Mouse (Mus musculus) CH12.LX (cell line): Measurements from ENCODE around the gene Samd13.

Source experiments
- CTCF ChIP-seq, 2 experiments: IDR thresholded peaks in 1 of 2; conservative IDR thresholded peaks in 1 of 2; 2 replicates each; pipeline ENCODE4 v1.5.1; 2011 to 2012; ENCODE audit warnings: low read depth in 2 of 2, low read length in 2 of 2, improper control_type of control experiment in 1 of 2, inconsistent platforms in 1 of 2, mild to moderate bottlenecking in 1 of 2, moderate library complexity in 1 of 2
- E2F4 ChIP-seq: IDR thresholded peaks from 2 replicates; pipeline ENCODE4 v1.6.1; 2011; ENCODE audit warnings: low read depth, low read length, improper control_type of control experiment; ENCODE audit not compliant: insufficient replicate concordance
- EP300 ChIP-seq: IDR thresholded peaks from 2 replicates; pipeline ENCODE4 v1.6.1; 2011; ENCODE audit warnings: low read length, improper control_type of control experiment
- MAFK ChIP-seq: IDR thresholded peaks from 2 replicates; pipeline ENCODE4 v1.6.1; 2011; ENCODE audit warnings: low read length, improper control_type of control experiment; ENCODE audit not compliant: insufficient replicate concordance
- MXI1 ChIP-seq: IDR thresholded peaks from 2 replicates; pipeline ENCODE4 v1.6.1; 2011; ENCODE audit warnings: mild to moderate bottlenecking, low read depth, low read length, improper control_type of control experiment
- POLR2A ChIP-seq: IDR thresholded peaks from 2 replicates; pipeline ENCODE4 v1.6.1; 2011; ENCODE audit warnings: low read depth, mild to moderate bottlenecking, improper control_type of control experiment, low read length
- TBP ChIP-seq: conservative IDR thresholded peaks from 2 replicates; pipeline ENCODE4 v1.6.1; 2011; ENCODE audit warnings: low read depth, low read length, improper control_type of control experiment
- UBTF ChIP-seq: IDR thresholded peaks from 2 replicates; pipeline ENCODE4 v1.6.1; 2012; ENCODE audit warnings: low read depth, mild to moderate bottlenecking, inconsistent platforms, low read length, improper control_type of control experiment, moderate library complexity
- ZMIZ1 ChIP-seq: IDR thresholded peaks from 2 replicates; pipeline ENCODE4 v1.6.1; 2012; ENCODE audit warnings: low read depth, mild to moderate bottlenecking, inconsistent platforms, low read length, improper control_type of control experiment

DNA sequence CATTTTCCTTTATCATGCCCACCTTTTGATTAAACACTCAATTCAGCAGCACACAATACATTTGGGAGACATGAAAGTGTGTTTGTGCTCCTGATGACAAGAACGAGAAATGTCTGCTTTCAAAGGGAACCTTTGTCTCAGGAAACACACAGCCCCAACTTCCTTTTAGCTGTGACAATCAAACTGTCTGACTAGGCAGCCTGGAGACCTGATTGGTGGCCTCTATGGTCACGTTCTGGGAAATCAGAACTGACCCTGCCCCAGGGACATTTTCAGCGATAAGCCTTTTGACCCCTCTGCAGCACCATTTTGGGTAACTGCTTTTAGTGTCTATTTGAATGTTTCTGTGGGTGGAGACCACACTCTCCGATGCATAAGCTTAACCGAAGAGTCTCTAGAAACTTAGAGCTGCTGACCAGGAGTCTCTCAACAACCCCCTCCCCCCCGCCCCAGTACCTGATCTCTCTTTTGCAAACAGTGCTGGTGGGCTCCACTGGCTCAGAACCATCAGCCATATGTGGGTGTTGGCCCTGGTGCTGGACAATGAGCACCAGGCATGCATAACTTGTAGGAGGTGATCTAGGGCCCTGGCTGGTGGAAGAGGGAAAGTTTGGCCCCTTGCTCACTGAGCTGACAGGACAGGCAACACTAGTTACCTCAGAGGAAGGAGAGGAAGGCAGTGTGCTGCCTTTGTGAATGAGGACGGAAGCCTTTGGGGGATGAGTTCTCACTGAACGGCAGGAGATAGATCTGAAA, 57.0 kb downstream of the Samd13 start:
- TF ChIP-seq EP300 = no peak
- no peak for TF ChIP-seq CTCF (conservative IDR thresholded peaks at IDR 0.05 in 1 of 2, IDR thresholded peaks at IDR 0.05 in 1 of 2; ENCODE audit: low read depth in 2 of 2, low read length in 2 of 2)
- no peak for TF ChIP-seq E2F4
- no peak for TF ChIP-seq MAFK
- TF ChIP-seq POLR2A = no peak
- TF ChIP-seq TBP = no peak
- TF ChIP-seq ZMIZ1 = no peak
- TF ChIP-seq MXI1 = no peak
- TF ChIP-seq UBTF = no peak
